Mouse (Mus musculus) lung, postnatal 4 days (tissue): Measurements from ENCODE around the gene Gm17651.

Source experiments
- DNase-seq, 2 experiments: peaks; one replicate each; pipeline ENCODE4 v3.0.0; 2021

Gm17651 gene

DNA sequence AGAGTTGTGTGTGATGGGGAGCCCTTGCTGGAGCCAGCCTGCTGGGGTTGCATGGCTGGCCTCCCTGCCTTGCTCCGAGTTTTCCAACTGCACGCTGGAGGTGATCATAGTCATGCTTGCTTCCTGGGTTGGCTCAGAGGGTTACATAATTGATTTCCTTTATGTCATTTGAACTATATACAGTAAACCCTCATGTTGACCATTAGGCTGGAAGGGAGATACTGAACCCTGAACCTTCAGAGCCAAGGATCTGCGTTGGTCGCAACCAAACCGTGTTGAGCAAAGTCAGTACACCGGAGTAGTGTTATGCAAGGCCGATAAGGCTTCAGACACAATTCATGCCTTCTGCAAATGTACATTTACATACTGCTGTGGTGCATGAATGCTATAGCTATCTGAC, 46.6 kb downstream of the Gm17651 start:
- no peak for DNase-seq

DNA sequence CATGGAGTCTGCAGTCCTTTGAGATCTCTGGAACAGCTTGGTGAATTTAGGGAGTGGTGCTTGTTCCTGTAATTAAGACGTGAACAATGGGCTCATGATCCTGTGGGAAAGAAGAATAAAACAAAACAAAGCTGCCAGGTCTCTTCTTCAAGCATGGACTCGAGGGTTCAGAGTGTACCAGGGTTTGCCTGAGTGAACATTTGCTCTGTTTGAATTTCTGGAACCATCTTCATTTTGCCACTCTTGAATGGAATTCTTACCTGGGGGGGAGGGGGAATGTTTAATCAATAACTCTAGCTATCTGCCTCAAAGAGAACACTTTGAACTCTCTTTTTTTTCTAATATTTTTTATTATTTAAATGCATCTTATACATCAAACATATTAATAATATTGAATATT, 49.9 kb downstream of the Gm17651 start:
- no peak for DNase-seq
